Mouse (Mus musculus): ENCODE data around the gene Ptpn13. TPM values are rescaled to one million over a fixed set of nuclear protein-coding genes. Genes with fewer than 3 reads are reported as not detected.

The Ptpn13 gene
- total RNA-seq, 4 experiments from 2014 or later = 10.9 to 13.5 (median 11.5) TPM

DNA sequence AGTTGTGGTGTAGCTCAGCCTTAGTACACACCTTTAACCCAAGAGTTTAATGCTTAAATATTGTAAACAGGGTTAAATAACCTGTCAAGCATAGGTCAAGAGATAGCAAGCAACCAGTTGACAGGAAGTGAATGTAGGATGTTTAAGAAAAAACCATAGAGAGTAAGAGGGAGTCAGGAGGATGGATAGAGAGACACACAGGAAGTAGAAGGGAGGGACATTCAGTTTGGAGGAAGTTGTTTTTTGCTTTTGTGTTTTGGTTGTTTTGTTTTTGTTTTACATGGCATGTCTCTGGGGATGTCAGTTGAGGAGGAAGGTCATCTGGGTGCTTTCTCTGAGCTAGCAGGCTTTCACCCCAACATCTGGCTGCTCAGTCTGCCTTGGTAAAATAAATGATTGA, 91.6 kb downstream of the Ptpn13 start:
- DNase-seq (ENCODE audit: low spot score in 2 of 2) = no peak

DNA sequence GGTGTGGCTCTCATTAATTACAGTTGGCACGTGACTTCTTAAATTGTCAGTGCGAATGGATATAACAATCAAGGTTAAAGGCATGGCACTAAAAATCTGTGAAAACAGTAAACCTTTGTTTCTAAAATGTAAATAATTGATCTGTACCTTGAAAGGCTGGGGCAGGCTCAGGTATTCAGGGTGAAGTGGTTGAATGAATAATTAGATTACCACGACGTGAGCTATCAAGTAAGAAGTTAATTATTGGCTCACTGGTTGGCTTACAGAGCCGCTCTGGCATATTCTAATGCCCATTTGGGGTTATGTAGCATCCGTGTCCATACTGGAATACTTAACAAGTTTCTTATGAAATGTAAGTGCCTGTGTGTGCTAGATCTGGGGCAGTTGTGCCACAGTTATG, 92.6 kb downstream of the Ptpn13 start:
- DNase-seq (ENCODE audit: low spot score in 2 of 2) = no peak

DNA sequence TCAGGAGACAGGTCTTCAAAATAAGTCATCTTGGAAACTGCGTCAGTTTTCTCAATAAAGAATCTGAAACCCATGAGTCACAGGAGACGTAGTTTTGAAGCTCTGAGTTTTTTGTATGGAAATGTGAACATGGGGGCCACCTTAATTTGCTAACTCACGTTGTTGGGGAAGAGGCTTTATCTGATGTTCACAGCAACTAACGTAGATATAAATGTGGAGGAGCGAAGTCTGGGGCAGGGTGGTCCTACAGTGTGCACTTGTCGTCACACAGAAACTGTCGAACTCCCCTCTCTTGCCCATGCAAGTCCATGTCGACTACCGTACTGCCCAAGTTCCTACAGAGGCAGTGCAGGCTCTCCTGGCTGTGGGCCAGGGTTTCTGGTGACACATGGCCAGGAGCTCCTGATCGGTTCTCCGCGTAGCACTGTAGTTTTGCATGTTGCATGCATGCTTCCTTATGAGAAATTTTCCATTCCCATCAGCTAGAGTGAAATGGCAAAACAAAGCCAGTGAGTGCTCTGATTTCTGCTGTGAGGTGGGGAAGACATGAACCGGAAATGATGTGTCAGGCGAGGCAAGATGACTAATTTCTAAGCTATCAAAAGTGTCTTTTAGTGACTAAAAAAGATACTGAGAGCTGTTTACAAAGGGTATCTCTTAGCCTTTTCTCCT, 93.9 kb downstream of the Ptpn13 start:
- peak in 1 of 2 experiments; percentile 38 for DNase-seq (ENCODE audit: low spot score in 2 of 2)

DNA sequence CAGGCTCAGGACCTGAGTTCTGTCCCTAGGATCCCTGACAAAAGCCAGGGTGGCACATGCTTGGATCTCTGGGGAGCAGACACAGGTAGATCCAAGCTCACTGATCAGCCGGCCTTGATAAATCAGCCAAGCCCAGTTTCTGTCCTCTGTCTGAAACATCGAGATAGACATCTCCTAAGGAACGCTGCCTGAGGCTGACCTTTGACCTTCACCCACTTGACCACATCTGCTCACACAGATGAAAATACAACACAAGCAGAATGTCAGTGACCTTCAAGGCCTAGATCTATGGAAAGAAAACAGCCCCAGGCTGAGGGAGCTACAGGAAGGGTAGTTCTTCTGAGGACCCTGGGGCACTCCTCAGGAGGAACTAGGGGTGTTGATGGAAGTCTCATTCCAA, 97.4 kb downstream of the Ptpn13 start:
- no peak for DNase-seq (ENCODE audit: low spot score in 2 of 2)

DNA sequence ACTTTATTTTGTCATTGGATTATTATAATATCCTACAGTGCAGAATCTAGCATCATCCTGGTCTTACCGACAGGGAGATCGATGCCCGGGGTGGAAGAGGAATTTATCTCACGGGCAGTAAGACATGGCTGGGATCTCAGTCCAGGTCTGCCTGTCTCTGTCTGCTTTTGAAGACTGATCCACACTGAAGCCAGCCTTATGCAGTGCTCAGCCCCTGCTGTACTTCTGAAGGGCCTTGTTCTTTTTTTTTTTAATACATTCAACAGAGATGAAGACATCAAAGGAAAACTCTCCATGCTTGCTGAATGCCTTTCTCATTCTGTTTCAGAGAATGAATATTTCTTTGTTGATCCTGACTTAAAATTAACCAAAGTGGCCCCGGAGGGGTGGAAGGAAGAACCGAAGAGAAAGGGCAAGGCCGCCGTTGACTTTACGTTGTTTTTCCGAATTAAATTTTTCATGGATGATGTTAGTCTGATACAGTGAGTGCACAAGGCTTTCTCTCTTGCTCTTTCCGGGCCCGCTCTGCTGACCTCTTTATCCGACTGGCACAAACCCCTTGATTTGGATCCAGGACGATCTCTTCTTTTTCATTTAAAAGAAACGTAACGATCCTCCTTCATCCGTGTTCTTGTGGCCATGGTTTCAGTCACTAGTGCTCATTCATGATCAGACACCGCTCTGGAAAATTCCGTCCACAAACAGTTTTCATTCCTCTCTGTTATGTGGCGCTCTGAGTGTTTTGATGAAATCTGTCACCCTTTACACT, 101.9 kb downstream of the Ptpn13 start:
- DNase-seq (ENCODE audit: low spot score in 2 of 2) = no peak

DNA sequence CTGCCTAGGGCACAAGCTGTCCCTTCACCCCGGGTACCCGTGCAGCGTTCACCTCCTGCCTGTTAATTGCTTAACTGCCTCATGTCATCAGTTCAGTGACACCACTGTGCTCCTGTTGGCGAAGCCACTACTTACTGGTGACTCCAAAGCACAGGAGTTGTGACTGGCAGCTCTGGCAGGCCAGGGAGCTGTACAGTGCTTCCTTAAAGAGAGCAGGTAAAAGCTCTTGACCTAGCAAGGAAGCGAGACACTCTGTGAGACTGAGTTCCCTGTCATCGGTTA, 102.4 kb downstream of the Ptpn13 start:
- DNase-seq (ENCODE audit: low spot score in 2 of 2) = no peak

DNA sequence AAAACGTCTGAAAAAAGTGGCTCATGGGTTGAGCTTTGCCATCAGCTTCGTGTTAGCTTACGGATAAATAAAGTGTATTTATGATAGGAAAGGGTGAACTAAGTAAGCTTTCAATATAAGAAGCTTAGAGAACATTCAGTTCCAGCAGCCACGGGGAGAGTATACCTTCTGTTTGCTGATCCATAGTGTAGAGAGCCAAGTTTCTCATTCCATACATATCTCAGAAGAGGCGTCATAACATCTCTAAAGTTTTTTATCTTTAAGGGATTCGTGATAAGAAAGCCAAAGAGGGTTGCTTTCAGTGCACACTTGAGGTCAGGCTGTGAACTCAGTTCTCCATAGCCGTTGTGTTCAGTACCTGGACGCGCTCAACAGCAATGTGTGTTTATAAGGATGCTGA, 105.2 kb downstream of the Ptpn13 start:
- DNase-seq (ENCODE audit: low spot score in 2 of 2) = no peak

DNA sequence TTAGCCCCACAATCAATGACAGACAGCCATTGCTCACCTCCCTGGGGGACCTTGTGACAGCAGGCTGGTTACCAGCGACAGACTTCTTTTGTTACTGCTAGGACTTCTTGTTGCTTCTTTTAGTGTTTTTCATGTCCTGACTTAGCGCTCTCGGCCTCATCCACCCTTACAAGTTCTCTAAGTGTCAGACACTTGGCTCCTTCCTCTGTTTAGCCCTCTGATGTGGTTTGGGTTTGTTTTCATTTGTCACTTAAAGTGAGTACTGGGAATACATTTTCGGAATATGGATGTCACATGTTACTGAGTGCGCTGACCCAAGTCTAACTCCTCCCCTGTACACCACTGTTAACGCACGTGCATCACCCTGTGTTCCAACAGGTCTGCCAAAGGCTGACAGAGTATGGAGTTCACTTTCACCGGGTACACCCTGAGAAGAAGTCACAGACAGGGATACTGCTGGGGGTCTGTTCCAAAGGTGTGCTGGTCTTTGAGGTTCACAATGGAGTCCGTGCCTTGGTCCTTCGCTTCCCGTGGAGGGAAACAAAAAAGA, 107.9 kb downstream of the Ptpn13 start:
- no peak for DNase-seq (ENCODE audit: low spot score in 2 of 2)

DNA sequence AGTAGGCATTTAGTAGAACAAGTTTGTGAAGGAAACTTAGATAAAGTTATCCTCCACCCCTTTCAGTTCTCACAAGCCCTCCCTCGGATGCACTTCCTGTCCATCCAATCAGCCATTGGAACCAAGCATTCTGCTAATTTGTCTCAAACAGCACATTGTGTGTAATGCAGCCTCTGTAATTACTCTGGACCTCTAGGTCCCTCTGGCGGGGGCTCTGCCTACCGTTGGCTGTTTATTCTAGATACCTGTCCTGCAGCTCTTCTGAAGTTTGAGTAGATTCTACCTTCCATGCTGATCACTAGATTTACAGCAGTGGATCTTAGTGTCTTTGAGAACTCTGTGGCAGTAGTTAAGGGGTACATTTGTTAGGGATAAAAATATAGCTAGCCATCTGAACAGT, 109.5 kb downstream of the Ptpn13 start:
- DNase-seq (ENCODE audit: low spot score in 2 of 2) = no peak

DNA sequence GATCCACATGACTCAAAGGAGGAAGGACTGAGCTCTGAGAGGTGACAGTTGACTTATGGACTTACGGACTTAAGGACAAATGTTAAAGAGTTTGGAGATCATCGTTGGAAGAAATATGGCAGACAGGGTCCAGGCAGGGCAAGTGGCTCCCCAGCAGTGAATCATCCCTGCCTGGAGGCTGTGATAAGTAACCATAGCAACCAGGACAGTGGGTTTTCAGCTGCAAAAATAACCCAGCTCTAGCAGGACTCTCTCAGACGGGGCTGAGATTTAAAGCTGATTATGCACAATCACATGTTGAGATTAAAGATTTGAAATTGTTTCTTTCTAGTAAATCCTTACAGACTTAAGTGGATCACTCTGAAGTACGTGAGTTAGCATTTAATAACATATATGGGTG, 112.4 kb downstream of the Ptpn13 start:
- peak in 1 of 2 experiments; percentile 28 for DNase-seq (ENCODE audit: low spot score in 2 of 2)

DNA sequence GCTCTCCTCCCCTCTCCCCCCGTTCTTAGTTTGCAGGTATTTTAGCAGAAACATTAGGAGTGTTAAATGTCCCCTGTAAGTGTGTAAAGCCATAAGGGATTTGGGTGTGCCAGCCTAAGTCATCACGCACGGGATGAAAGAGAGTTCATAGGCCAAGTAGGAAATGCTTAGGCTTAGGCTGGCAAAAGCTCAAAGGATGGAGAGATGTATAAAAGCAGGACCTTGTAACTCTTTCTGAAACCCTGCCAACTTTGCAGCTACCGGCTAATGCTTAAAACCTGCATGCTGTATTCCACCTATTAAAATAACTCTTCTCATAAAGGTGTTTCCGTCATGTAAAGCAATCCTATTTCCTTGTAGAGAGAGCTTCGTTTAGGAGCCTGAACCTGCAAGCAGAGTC, 115.6 kb downstream of the Ptpn13 start:
- DNase-seq (ENCODE audit: low spot score in 2 of 2) = no peak

DNA sequence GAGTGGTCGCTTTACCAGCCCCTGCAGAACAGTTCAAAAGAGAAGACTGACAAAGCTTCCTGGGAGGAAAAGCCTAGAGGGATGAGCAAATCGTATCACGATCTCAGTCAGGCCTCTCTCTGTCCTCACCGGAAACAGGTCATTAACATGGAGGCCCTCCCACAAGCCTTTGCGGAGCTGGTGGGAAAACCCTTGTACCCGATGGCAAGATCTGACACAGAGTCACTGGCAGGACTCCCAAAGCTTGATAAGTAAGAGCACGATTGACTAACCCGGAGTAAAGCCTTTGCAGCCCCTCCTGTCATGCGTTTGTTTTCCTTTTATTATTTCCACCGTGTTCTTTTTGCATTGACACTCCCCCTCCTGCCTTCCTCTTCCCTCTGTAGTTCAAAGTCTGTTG, 116.1 kb downstream of the Ptpn13 start:
- DNase-seq (ENCODE audit: low spot score in 2 of 2) = no peak

DNA sequence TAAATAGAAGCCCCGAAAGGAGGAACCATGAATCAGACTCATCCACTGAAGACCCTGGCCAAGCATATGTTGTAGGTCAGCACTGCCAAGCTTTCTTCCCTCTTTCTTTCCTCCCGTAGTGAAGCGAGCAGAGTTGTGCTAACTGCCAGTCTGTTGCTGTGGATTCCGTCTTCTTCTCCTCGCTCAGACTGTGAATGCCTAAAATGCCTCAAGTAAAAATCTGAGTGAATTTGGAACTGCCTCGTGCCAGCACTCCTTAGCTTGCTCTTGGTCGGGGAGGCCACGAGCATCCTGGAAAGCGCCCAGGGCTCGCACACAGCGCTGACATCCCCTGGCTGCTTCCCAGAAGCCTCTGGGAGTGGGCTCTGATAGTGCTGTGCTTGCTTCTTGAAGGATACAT, 116.5 kb downstream of the Ptpn13 start:
- no peak for DNase-seq (ENCODE audit: low spot score in 2 of 2)

DNA sequence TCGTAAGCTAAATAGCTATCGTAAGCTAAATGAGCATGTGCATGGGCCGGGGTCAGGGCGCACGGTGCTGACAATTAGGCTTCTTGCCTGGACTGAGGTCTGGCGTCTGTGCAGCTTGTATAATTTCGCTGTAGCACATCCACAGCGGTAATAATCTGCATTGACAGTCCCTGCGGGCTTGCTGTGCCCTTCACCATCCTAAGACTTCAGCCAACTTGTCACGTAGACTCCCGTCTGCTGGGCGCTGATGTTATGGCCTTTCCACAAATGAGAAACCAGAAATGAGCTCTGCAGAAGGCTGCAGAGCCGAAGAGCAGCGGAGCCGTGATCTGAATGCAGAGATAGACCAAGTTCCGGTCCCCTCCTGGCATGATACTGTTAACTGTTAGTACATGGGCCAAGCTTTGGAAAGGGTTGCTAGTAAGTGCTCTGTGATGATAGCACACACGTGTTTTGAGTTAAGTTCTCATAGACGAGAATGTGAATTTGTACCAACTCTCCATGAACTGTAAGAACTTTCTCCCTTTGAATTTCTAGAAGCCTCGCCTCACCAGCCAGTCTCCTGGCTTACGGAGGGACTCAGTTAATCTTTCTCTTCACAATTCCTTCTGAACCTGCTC, 120.5 kb downstream of the Ptpn13 start:
- no peak for DNase-seq (ENCODE audit: low spot score in 2 of 2)

DNA sequence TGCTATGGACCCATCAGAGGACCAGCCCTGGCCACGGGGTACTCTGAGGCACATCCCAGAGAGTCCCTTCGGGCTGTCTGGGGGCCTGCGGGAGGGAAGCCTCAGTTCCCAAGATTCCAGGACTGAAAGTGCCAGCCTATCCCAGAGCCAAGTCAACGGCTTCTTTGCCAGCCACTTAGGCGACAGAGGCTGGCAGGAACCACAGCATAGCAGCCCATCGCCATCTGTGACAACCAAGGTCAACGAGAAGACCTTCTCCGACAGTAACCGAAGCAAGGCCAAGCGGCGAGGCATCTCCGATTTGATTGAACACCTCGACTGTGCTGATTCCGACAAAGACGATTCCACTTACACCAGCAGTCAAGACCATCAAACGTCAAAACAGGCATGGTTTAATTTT, 129.8 kb downstream of the Ptpn13 start:
- DNase-seq (ENCODE audit: low spot score in 2 of 2) = no peak

DNA sequence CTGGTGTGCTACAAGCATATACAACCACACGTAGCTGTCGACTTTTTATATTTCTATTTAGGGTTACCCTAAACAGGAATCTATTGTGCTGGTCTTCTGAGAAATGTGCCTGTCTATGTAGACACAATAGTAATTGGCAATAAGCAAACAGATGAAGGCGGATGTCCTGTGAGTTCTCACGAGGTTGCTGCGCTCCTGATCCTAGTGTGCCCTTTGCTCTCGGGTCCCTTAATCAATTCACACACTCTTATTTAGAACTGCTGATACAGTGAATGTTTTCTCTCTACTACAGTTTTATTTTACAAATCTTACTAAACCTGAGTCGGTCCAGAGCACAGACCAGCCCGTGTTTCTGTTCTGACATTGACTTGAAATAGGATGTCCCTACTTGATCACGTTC, 135.6 kb downstream of the Ptpn13 start:
- DNase-seq (ENCODE audit: low spot score in 2 of 2) = no peak

DNA sequence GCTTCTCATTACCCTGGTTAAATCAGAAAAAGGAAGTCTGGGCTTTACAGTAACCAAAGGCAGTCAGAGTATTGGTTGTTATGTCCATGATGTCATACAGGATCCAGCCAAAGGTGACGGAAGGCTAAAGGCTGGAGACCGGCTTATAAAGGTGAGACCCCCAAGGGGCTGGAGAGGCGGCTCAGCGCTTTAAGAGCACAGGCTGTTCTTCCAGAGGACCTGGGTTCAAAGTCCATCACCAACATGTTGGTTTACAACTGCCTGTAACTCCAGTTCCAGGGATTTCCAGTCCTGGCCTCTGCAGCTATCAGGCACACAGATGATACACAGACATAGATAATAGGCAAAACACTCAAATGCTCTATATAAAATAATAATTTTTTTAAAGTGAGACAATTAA, 143.0 kb downstream of the Ptpn13 start:
- DNase-seq (ENCODE audit: low spot score in 2 of 2) = no peak

DNA sequence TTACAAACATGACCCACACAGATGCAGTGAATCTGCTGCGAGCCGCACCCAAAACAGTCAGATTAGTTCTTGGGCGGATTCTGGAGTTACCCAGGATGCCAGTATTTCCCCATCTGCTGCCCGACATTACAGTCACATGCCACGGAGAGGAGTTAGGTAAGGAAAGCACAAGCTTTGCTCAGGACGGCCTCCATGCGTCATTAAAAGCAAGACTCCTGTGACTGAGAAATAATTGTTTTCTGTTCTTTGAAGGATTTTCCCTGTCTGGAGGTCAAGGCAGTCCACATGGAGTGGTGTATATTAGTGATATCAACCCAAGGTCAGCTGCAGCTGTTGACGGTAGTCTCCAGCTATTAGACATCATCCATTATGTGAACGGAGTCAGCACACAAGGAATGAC, 144.5 kb downstream of the Ptpn13 start:
- DNase-seq (ENCODE audit: low spot score in 2 of 2) = no peak

DNA sequence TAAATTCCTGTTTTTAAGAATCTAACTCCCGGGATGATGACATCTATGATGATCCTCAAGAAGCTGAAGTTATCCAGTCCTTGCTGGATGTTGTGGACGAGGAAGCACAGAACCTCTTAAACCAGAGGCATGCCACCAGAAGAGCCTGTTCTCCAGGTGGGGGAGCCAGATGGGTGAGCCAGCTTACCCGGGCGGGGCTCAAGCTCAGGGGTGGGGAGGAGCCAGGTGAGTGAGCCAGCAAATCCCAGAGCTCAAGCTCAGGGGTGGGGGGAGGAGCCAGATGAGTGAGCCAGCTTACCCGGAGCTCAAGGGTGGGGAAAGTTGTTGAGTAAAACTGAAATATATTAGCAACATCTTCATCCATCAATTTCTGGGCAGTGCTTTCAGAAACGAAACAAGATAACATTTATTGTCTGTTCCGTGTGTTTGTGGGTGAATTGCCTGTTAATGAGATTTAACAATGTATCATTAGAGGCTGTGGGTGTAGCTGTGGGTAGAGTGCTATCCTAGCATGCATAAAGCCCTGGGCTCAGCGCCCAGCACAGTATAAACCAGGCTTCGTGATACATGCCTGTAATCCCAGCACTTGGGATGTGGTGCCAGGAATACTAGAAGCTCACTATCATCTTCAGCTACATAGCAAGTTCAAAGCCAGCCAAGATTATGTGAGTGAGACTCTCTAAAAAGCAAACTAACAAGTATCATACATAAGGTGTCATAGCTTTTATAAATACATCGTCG, 154.9 kb downstream of the Ptpn13 start:
- DNase-seq (ENCODE audit: low spot score in 2 of 2) = no peak

DNA sequence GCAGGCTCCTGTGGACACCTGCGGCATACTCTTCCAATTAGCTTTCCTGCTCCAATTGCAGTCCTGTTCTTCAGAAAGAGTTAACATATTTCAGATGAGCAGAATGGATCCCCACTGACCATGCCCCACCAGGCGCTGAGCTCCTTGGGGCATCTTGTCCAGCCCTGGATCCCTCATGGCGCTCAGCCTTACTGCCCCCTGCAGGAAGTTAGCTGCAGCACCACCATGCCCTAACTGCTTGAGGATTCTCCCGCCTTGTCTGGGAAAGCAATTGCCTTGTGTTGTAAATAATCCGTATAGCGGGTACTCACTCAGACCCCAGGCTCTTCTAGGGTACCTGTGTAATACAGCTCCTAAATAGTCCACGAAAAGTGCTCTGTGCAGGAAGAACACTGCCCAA, 162.2 kb downstream of the Ptpn13 start:
- no peak for DNase-seq (ENCODE audit: low spot score in 2 of 2)

DNA sequence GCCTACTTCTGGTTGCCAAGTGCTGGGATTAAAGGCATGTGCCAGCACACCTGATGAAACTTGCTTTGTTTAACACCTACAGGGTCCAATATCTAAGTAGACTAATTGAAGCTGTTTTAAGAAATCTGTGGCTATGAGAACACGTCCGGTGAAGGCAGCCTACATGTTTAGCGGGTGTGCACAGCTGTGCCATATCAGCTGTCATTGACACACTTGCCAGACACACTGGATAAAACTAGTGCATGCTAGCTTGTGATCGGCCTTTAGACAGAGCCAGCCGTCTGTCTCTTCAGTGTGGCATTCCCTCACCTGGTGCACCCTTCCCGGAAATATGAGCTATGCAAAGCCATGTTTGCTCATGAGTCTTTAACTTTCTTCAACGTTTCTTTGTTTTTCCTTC, 166.9 kb downstream of the Ptpn13 start:
- DNase-seq (ENCODE audit: low spot score in 2 of 2) = no peak

DNA sequence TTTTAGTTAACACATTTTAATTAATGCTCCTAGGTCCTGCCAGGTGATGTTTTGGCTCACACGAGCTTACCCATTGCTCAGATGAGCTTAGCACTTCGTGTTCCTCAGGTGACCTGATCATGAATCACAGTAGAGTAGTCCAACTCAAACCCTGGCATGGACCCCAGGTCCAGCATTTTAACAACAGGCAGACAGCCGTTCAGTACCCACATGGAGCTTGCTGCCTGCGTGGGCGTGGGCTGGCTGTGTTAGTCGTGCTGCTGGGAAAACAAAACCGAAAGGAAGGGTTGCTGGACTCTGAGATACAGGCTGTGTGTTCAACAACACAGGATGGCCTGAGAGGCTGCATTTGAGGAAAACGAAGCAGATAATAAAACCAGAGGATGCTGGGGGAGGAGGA, 167.7 kb downstream of the Ptpn13 start:
- DNase-seq (ENCODE audit: low spot score in 2 of 2) = peak in 1 of 2 experiments; percentile 33
